8 mouse cellular contexts compared by ENCODE assay signal in the genomic region with DNA sequence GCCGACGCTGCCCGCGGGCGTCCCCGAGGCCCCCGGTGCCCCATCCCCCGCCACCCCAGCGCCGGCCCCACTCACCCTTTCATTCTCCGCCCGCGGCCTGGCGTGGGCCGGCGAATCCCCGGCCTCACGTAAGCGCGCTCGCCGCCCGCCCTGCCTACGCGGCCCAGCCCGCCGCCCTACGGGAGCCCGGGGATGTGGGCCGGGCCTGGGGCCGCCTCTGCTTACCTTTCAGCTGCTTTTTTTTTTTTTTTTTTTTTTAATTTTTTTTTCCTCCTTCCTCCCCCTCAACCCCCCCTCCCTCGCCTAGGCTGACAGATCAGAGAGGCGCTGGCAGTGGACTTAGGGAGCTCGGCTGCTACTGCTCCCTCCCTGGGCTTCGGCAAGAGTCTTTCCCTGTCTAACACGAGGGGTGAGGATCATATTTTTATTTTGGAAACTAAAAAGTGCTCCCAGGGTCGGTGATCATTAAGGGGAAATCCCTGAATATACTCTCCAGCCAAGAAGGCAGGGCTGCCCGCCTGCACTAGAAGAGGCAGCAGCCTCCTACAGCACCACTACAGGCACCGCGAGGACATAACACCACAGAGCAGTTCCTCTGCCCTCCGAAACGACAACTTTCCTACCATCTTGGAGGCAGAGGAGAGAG. TPM values are rescaled to one million over a fixed set of nuclear protein-coding genes. Genes with fewer than 3 reads are reported as not detected.
DNase-seq lines count a peak whose midpoint lies in the region; ATAC-seq and TF ChIP-seq lines count a peak whose summit lies in the region.

Gene Ino80d (minus strand): TSS at position 532 of the 646 bp plus-strand sequence.

- DNase-seq in ES-E14 (ENCODE audit: low read depth, low spot score), result peak; percentile 65
- DNase-seq in cerebellum, adult 11-12 months, result peak; percentile 87
- DNase-seq in heart, postnatal 25 days (ENCODE audit: low spot score), result peak; percentile 69
- peak; percentile 73 to 77 for DNase-seq in layer of hippocampus, adult 2 months (ENCODE audit: low spot score in 2 of 2)
- peak; percentile 90 for DNase-seq in lung, embryonic 14.5 days
- peak; percentile 82 for DNase-seq in thymus, adult 2 months

- peak; percentile 21; the same call in 1 of the 2 replicates for TF ChIP-seq POLR2A in olfactory bulb, adult 2 months (IDR thresholded peaks at IDR 0.05; ENCODE audit: insufficient read depth, low read depth, low read length)
- peak; percentile 49; the same call in 1 of the 2 replicates for TF ChIP-seq POLR2A in thymus, adult 2 months (IDR thresholded peaks at IDR 0.05; ENCODE audit: control insufficient read depth, extremely low read depth, insufficient read depth, low read length, poor library complexity)

- H3K9me3 ChIP-seq in ES-E14 (ENCODE audit: control insufficient read depth, insufficient read depth, low read depth, low read length), result no peaks in the 10 kb centered on the region
- H3K9me3 ChIP-seq in forebrain, embryonic 15.5 days, result no peaks in the 10 kb centered on the region
- no peaks in the 10 kb centered on the region for H3K9me3 ChIP-seq in lung, embryonic 14.5 days (ENCODE audit: low read depth, low read length)

- peak; percentile 95 for ATAC-seq in forebrain, embryonic 15.5 days (replicated peaks)
- peak; percentile 92 for ATAC-seq in lung, embryonic 14.5 days (ENCODE audit: insufficient read depth)

- H3K4me2 ChIP-seq in forebrain, embryonic 15.5 days (replicated peaks), result peak within 1 kb of the TSS; percentile 84
- H3K4me2 ChIP-seq in lung, embryonic 14.5 days, result peak within 1 kb of the TSS; percentile 77

- H3K4me3 ChIP-seq in ES-E14 (ENCODE audit: insufficient read depth in 1 of 2, low read depth in 1 of 2, low read length in 2 of 2, poor library complexity in 1 of 2, severe bottlenecking in 1 of 2), result peak within 1 kb of the TSS; percentile 85 to 100
- H3K4me3 ChIP-seq in forebrain, embryonic 15.5 days, result peak within 1 kb of the TSS; percentile 90
- H3K4me3 ChIP-seq in layer of hippocampus, adult 2 months, result peak within 1 kb of the TSS; percentile 88
- peak within 1 kb of the TSS; percentile 91 for H3K4me3 ChIP-seq in lung, embryonic 14.5 days (ENCODE audit: low read depth, low read length)
- peak within 1 kb of the TSS; percentile 75 for H3K4me3 ChIP-seq in olfactory bulb, adult 2 months (ENCODE audit: insufficient read depth, low read depth, low read length)
- peak within 1 kb of the TSS; percentile 88 for H3K4me3 ChIP-seq in thymus, adult 2 months (ENCODE audit: control insufficient read depth, insufficient read depth, low read length)

- H3K9ac ChIP-seq in ES-E14 (ENCODE audit: insufficient read depth, low read depth, low read length, poor library complexity, severe bottlenecking), result peak within 1 kb of the TSS; percentile 100
- peak within 1 kb of the TSS; percentile 99 for H3K9ac ChIP-seq in forebrain, embryonic 15.5 days (replicated peaks)
- peak within 1 kb of the TSS; percentile 100 for H3K9ac ChIP-seq in lung, embryonic 14.5 days

- intact Hi-C loops in heart, postnatal 25 days (cut with DNase I), result loop anchor here (2.0 kb wide), 1 partner anchor 63 kb away; the partner anchor contains the start of genes Eef1b2 and Ndufs1

- in situ Hi-C loops in ES-E14 (cut with MboI; ENCODE audit: low sequenced_read_pairs in 2 of 2, unreplicated experiment in 2 of 2), result no loop called here

- H3K36me3 ChIP-seq in ES-E14 (ENCODE audit: control insufficient read depth, insufficient read depth, low read length, poor library complexity, severe bottlenecking), result peaks cover 6% of the 10 kb centered on the region; the same call in 1 of the 2 replicates
- H3K36me3 ChIP-seq in forebrain, embryonic 15.5 days, result no peaks in the 10 kb centered on the region
- H3K36me3 ChIP-seq in lung, embryonic 14.5 days (ENCODE audit: insufficient read depth), result peaks cover 10% of the 10 kb centered on the region
- H3K36me3 ChIP-seq in thymus, adult 2 months (ENCODE audit: control insufficient read depth, insufficient read depth, low read length), result no peaks in the 10 kb centered on the region

- peak; percentile 79 for TF ChIP-seq CTCF in layer of hippocampus, adult 2 months (conservative IDR thresholded peaks at IDR 0.05)
- TF ChIP-seq CTCF in lung, embryonic 14.5 days (IDR thresholded peaks at IDR 0.05; ENCODE audit: low read depth), result peak; percentile 71
- TF ChIP-seq CTCF in olfactory bulb, adult 2 months (IDR thresholded peaks at IDR 0.05; ENCODE audit: insufficient read depth, low read depth, low read length), result peak; percentile 18; the same call in 1 of the 2 replicates
- peak; percentile 55; the same call in 1 of the 2 replicates for TF ChIP-seq CTCF in thymus, adult 2 months (IDR thresholded peaks at IDR 0.05; ENCODE audit: borderline replicate concordance, control insufficient read depth, extremely low read depth, insufficient read depth, low read length, poor library complexity)

- H3K27me3 ChIP-seq in forebrain, embryonic 15.5 days, result no peaks in the 10 kb centered on the region
- H3K27me3 ChIP-seq in lung, embryonic 14.5 days (ENCODE audit: insufficient read depth, low read length), result no peaks in the 10 kb centered on the region
- no peaks in the 10 kb centered on the region for H3K27me3 ChIP-seq in thymus, adult 2 months (ENCODE audit: control insufficient read depth, insufficient read depth, low read length)

- WGBS in forebrain, embryonic 15.5 days, result under 1% methylated on average over 40 of the region's 42 CpGs
- WGBS in lung, embryonic 14.5 days, result under 1% methylated on average over 40 of the region's 42 CpGs
- under 1% methylated on average over 42 of the region's 42 CpGs for WGBS in olfactory bulb, adult 2 months
- under 1% methylated on average over 42 of the region's 42 CpGs for WGBS in thymus, adult 2 months

- H3K4me1 ChIP-seq in ES-E14 (ENCODE audit: control insufficient read depth in 2 of 2, insufficient read depth in 2 of 2, low read length in 2 of 2, poor library complexity in 1 of 2), result peaks cover 8 to 9% of the 10 kb centered on the region in 2 experiments
- peaks cover 41% of the 10 kb centered on the region for H3K4me1 ChIP-seq in forebrain, embryonic 15.5 days
- peaks cover 10% of the 10 kb centered on the region; the same call in 1 of the 2 replicates for H3K4me1 ChIP-seq in lung, embryonic 14.5 days (ENCODE audit: insufficient read depth)
- H3K4me1 ChIP-seq in olfactory bulb, adult 2 months (ENCODE audit: control insufficient read depth, insufficient read depth, low read length), result peaks cover 11% of the 10 kb centered on the region
- peaks cover 11% of the 10 kb centered on the region for H3K4me1 ChIP-seq in thymus, adult 2 months (replicated peaks; ENCODE audit: control insufficient read depth, insufficient read depth, low read length)

- H3K27ac ChIP-seq in ES-E14 (ENCODE audit: insufficient read depth, low read depth, low read length, poor library complexity, severe bottlenecking), result peak within 1 kb of the TSS; percentile 99
- peak within 1 kb of the TSS; percentile 96 for H3K27ac ChIP-seq in forebrain, embryonic 15.5 days (replicated peaks)
- peak within 1 kb of the TSS; percentile 94 for H3K27ac ChIP-seq in layer of hippocampus, adult 2 months
- H3K27ac ChIP-seq in lung, embryonic 14.5 days (ENCODE audit: low read depth), result peak within 1 kb of the TSS; percentile 100
- H3K27ac ChIP-seq in olfactory bulb, adult 2 months (ENCODE audit: insufficient read depth, low read depth, low read length), result peak within 1 kb of the TSS; percentile 98
- peak within 1 kb of the TSS; percentile 99 for H3K27ac ChIP-seq in thymus, adult 2 months (ENCODE audit: control insufficient read depth, insufficient read depth, low read length)

TF ChIP-seq in ES-E14, 5 proteins besides CTCF, POLR2A, EP300 and RAD21:
- peak; percentile 93 for TF ChIP-seq ZNF384 (IDR thresholded peaks at IDR 0.05; ENCODE audit: low read depth, low read length)
- no peak for TF ChIP-seq HCFC1 (IDR thresholded peaks at IDR 0.05; ENCODE audit: borderline replicate concordance, insufficient read depth, low read length)

RNA-seq across cellular contexts. Expression of gene Ino80d, which starts in this region (rescaled TPM):
- 17.5 and 17.8 TPM in 2 replicates for total RNA-seq in ES-E14 (2012; rRNA removed)
- polyA plus RNA-seq in forebrain, embryonic 15.5 days (2015; fragmentation: Nextera tagmentation; extraction: Ambion mirVana), result 9.0 and 9.3 TPM in 2 replicates
- total RNA-seq in heart, postnatal 25 days (2021), result 10 to 100 TPM; 18.1 to 21.0 TPM
- 10 to 100 TPM; 32.9 to 33.0 TPM for total RNA-seq in layer of hippocampus, adult 2 months (2021)
- 15.1 and 15.4 TPM in 2 replicates for polyA plus RNA-seq in lung, embryonic 14.5 days (2014; fragmentation: Nextera tagmentation; extraction: Ambion mirVana)
- not detected in 2 replicates for polyA plus RNA-seq in olfactory bulb, adult 2 months (2012; ENCODE audit: insufficient read depth, insufficient read length, low replicate concordance, missing spikeins)
- polyA plus RNA-seq in thymus, adult 2 months (2012; rRNA removed), result 40.4 and 48.5 TPM in 2 replicates

Comparison
In these comparisons a context has a peak if more than half of its experiments do, and no peak if none do; other contexts are left out.
1. Peak in every context shown above with its lines: DNase-seq, ATAC-seq, H3K4me3 ChIP-seq and H3K27ac ChIP-seq.
2. CTCF ChIP-seq: peak in every context shown above with its lines; median percentile 79 in layer of hippocampus, adult 2 months; 71 in lung, embryonic 14.5 days; 55 in thymus, adult 2 months; 18 in olfactory bulb, adult 2 months.